Mouse (Mus musculus) ovary, adult 10 weeks (tissue): ENCODE results near the gene Gm21190. TPM values are rescaled to one million over a fixed set of nuclear protein-coding genes. Genes with fewer than 3 reads are reported as not detected.

Experiments
- polyA plus RNA-seq: library from polyadenylated mRNA; stranded (reverse); fragments of 350-450 nt; fragmentation: Illumina TruSeq; extraction: RNeasy Lipid Tissue Mini Kit (QIAGEN cat#74804); gene quantifications from one replicate; pipeline ENCODE4 v1.2.3, GENCODE M21; 2014

Gm21190 gene
- 2.0 TPM for polyA plus RNA-seq

DNA sequence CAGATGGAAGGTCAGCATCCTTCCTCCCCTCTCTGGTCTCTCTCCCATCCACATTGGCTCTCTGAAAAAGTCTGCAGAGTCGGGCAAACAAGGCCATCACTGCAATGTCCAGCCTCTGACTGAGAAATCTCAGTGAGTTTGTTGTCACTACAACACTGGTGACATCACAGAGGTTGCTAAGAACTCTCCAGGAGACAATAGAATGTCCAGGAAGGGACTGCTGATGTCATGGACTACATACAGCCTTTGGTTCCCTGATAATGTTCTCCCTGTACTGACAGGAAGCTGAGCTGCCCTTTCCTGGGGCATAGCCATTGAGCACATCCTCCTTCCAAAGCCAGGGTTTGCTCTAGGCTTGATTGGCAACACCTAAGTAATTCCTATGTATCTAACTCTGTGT, at the start of gene Gm21190:
Gm21190 (minus strand) TSS at position 101 of the 400 bp plus-strand sequence.

GRCm38 (mm10) chr5:15577033-15577432, 48.0 kb upstream of the Gm21190 start, which contains the start of gene Gm21083:
TSS of gene Gm21083 (plus strand) at chr5:15577333.

GRCm38 (mm10) chr5:15476423-15476822, 52.6 kb downstream of the Gm21190 start, which contains the start of gene Gm21149:
TSS of gene Gm21149 (minus strand) at chr5:15476523.

Other genes starting within 250 kb of the Gm21190 start
- gene Gm21149, start 52.7 kb downstream of the Gm21190 start, polyA plus RNA-seq = 7.7 TPM
- gene Gm21083, start 48.1 kb upstream of the Gm21190 start, polyA plus RNA-seq = 0.43 TPM
- gene Speer4d, start 89.8 kb upstream of the Gm21190 start, polyA plus RNA-seq = 1.1 TPM
- gene 4930572O03Rik, start 127.8 kb upstream of the Gm21190 start, polyA plus RNA-seq = not detected
- gene Speer4c, start 185.0 kb upstream of the Gm21190 start, polyA plus RNA-seq = 2.2 TPM